Mouse (Mus musculus): ENCODE results near the gene Dchs1.

Dchs1 gene

GRCm38 (mm10) chr7:105787285-105788140, at the start of gene Dchs1:
Gene Dchs1, minus strand, starts transcription at chr7:105787654.
- WGBS = 2% methylated on average over 66 of the region's 97 CpGs

GRCm38 (mm10) chr7:105824281-105824680, 36.8 kb upstream of the Dchs1 start:
- WGBS = 75% methylated on average over 7 of the region's 7 CpGs

GRCm38 (mm10) chr7:105818483-105818882, 31.0 kb upstream of the Dchs1 start:
- WGBS = 0% methylated on average over 1 of the region's 1 CpGs

- 85% methylated on average over 3 of the region's 3 CpGs for WGBS
Observed at GRCm38 (mm10) chr7:105813326-105813725, 25.9 kb upstream of the Dchs1 start.

- 81% methylated on average over 3 of the region's 3 CpGs for WGBS
Observed at GRCm38 (mm10) chr7:105812566-105812965, 25.1 kb upstream of the Dchs1 start.

GRCm38 (mm10) chr7:105810877-105811489, 23.5 kb upstream of the Dchs1 start, which contains the start of gene Mrpl17:
Gene Mrpl17, minus strand, starts transcription at chr7:105811099.
- under 1% methylated on average over 52 of the region's 52 CpGs for WGBS

- WGBS = 3% methylated on average over 37 of the region's 37 CpGs
Observed at GRCm38 (mm10) chr7:105810280-105810876, 22.9 kb upstream of the Dchs1 start.

- 64% methylated on average over 7 of the region's 7 CpGs for WGBS
Observed at GRCm38 (mm10) chr7:105809836-105810235, 22.4 kb upstream of the Dchs1 start.

GRCm38 (mm10) chr7:105808385-105808784, 20.9 kb upstream of the Dchs1 start:
- 80% methylated on average over 1 of the region's 1 CpGs for WGBS

GRCm38 (mm10) chr7:105806716-105807115, 19.3 kb upstream of the Dchs1 start:
- 58% methylated on average over 2 of the region's 2 CpGs for WGBS

GRCm38 (mm10) chr7:105806125-105806524, 18.7 kb upstream of the Dchs1 start:
- WGBS = 84% methylated on average over 5 of the region's 5 CpGs

- WGBS = 32% methylated on average over 1 of the region's 1 CpGs
Observed at GRCm38 (mm10) chr7:105802771-105803170, 15.3 kb upstream of the Dchs1 start.

GRCm38 (mm10) chr7:105802312-105802711, 14.9 kb upstream of the Dchs1 start:
- 30% methylated on average over 2 of the region's 2 CpGs for WGBS

- 96% methylated on average over 3 of the region's 3 CpGs for WGBS
Observed at GRCm38 (mm10) chr7:105796972-105797371, 9.5 kb upstream of the Dchs1 start.

- 45% methylated on average over 7 of the region's 7 CpGs for WGBS
Observed at GRCm38 (mm10) chr7:105795759-105796366, 8.4 kb upstream of the Dchs1 start.

GRCm38 (mm10) chr7:105793701-105794100, 6.2 kb upstream of the Dchs1 start:
- 56% methylated on average over 7 of the region's 7 CpGs for WGBS

GRCm38 (mm10) chr7:105791147-105791546, 3.7 kb upstream of the Dchs1 start:
- WGBS = 69% methylated on average over 1 of the region's 1 CpGs

GRCm38 (mm10) chr7:105786506-105787284, 759 bp downstream of the Dchs1 start:
- WGBS = 10% methylated on average over 20 of the region's 20 CpGs

GRCm38 (mm10) chr7:105784556-105784955, 2.9 kb downstream of the Dchs1 start:
- 44% methylated on average over 4 of the region's 4 CpGs for WGBS

GRCm38 (mm10) chr7:105783861-105784260, 3.6 kb downstream of the Dchs1 start:
- 53% methylated on average over 4 of the region's 4 CpGs for WGBS

GRCm38 (mm10) chr7:105778553-105779265, 8.7 kb downstream of the Dchs1 start:
- 14% methylated on average over 4 of the region's 4 CpGs for whole genome bisulfite sequencing
